Mouse (Mus musculus): ENCODE data around the gene Il34.
"Not testable (repeated sequence)": the region's sequence is repeated elsewhere in the genome, so short reads cannot be mapped to it uniquely, and the experiment has no call there.

Gene Il34

DNA sequence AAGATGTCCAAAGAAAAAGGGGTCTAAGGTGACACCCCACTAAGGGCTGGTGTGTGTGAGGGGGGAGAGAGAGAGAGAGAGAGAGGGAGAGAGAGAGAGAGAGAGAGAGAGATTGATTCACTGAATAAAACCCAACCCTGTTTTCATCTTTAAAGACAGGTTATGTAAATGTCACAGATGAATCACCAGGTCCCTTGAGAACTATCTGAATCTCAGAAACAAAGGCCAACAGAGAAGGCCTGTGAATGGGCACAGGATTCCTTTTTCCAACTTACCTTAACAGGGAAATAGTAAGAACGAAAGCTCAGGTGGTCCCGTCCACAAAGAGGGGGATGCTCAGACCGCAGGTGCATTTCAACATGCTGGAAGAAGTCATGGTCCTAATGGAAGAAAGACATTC lies 5.4 kb upstream of the Il34 start:
- DNase-seq (ENCODE audit: extremely low read depth, low read depth, low spot score), result no peak

DNA sequence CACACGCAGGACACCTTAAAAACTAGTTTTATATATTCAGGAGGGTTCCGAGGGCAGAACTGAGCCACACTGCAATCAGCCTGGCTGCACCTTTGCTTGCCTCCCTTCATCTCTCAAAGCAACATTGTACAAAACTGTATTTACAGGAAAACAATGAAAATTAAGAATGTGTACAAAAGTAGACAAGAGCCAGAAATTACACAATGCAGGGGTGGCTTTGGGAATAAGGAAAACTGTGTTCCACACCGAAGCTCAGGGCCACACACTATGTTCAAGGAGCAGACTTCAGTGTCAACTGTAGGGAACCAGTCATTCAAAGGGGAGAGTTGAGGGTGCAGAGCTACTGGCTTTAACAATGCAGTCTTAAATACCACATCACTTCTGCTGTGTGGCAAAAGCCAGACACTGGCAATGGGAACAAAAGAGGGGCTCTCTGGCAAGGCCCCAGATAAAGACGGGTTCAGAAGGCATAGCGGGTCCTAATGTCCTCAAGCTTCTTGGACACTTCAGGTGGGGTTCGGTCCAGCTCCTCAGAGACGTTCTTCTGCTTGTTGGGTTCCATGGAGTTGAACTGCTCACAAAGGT lies 4.8 kb upstream of the Il34 start:
- no peak for DNase-seq (ENCODE audit: extremely low read depth, low read depth, low spot score)

DNA sequence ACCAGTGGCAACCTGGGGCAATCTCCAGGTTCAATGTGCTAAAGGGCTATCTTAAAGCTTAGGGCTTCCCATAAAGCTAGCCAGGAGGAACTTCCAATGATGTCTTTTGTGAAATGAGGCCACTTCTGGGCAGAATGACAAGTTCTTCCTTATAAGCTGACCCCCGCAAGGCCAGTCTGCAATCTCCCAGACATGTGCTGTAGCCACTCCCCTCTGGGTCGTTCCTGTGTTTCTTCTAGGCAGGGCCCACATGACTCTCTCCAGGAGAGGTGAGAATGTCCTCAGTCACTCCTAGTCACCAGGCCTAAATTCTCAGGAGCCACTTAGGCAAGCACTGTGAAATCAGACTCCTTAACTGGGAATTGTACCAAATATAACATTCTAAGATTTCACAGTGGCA lies 4.1 kb upstream of the Il34 start:
- no peak for DNase-seq (ENCODE audit: extremely low read depth, low read depth, low spot score)

DNA sequence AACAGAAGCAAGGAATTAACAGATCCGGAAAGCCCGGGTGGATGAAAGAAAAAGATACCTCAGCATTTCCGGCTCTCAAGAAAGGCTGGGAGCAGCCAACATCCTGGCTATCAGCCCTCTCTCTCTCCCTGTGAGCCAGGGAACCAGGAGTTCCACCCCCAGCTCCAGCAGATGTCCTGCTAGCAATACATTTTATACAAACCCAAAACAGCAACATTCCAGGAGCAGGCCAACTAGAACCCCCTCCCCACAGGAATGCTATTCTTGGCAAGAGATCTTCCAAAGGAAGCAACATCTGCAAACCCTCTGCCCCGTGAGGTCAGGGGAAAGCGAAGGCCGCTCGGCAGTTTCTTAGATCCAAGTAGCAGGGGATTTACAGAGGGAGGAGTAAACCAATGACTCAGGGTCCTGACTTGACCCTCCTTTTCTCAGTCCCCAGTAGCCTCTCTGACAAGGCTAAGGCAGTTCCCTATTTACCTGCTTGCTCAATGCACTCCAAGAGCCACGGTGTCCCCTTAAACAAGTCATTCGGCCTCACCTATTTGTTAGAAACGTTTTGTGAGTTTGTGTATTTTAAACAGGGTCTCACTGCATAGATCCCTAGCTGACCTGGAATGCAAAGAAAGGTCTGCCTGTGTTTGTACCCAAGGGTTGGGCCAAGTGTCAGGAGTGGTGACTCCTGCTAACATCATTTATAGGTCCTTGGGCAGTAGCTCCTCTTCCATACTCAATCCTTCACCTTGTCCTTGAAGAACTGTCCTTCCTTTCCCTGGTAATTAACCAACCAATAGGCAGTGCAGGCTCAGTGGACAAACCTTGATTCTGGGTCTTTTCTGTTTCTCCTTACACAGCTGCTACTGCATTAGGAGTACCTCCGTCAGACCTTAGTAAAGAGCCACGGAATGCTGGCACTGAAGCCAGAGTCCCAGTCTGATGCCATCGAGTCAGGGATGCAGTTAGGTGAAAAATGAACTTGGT lies 3.1 kb upstream of the Il34 start:
- no peak for DNase-seq (ENCODE audit: extremely low read depth, low read depth, low spot score)

DNA sequence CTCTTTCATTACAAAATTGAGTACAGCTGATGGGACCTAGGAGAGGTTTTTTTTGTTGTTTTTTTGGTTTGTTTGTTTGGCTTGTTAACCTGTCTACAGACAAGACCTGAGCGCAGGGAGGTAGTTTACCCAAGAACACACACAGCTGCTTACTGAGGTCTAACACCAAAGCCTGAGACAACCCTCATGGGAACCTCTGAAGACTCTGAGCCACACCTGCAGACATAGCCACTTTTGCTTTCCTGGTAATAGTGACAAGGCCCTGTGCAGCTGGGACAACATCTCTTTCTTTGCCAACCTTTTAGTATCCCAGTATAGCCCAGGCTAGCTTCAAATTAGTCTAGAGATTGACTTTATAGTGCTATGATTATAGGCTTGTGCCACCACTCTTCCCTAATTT lies 422 bp upstream of the Il34 start:
- no peak for DNase-seq (ENCODE audit: extremely low read depth, low read depth, low spot score)

DNA sequence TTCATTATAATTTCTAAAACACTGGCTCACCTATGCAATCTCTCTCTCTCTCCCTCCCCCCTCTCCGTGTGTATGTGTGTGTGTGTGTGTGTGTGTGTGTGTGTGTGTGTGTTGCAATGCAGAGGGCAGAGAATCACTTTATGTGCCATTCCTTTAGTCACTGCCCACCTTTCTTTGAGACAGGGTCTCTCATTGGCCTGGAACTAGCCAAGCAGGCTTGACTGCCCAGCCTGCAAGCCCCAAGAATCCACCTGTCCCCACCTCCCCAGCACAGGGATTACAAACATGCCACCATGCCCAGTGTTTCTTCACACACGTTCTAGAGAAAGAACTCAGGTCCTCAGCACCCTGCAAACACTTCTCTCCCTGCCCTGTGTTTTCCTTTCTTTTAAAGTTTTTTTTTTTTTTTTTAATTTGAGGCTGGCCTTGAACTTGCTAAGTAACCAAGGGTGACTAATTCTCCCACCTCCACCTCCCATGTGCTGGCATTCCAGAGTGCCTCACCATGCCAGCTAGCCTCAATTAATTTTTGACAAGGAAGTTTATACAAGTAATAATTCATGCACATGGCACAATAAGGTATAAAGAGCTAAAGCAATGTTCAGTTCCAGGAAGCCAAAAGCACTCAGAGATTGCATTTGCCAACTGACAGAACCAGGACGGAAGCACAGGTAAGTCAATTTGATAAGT lies 754 bp downstream of the Il34 start:
- DNase-seq (ENCODE audit: extremely low read depth, low read depth, low spot score), result peak; percentile 70

DNA sequence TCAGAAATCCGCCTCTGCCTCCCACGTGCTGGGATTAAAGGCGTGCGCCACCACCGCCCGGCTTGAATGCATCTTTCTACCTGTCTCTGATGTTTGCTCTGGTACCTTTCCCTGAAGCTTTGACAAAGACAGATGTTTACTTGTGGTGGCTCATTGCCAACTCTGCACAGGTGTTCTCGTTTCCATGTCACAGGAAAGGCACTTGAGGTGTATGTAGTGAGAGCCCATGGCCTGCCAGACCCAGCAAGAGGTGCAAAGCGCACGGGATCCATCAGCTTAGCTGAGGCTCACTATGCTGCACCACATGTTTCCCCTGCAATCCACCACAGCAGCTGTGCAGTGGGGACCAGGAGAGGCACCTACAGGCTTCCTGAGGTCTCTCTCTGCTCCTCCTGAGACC lies 1.9 kb downstream of the Il34 start:
- DNase-seq (ENCODE audit: extremely low read depth, low read depth, low spot score), result no peak

DNA sequence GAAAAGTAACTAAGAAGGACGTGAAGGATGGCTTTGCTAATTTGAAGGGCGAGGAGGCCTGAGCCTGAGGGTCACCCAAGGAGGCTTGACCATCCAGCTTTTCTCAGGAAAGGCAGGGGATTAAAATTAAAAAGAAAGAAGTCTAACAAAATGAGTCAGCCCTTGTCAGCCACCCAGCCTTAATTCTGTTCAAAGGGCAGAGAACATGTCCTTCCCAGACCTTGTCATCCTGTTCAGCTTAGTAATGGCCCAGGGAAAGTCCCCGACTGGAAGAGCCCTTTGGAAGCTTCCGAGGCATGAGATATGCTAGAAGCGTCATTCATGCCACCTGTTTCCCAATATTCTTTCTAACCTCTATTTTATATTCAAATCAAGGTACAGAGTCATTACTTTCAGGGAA lies 2.7 kb downstream of the Il34 start:
- DNase-seq (ENCODE audit: extremely low read depth, low read depth, low spot score), result no peak

DNA sequence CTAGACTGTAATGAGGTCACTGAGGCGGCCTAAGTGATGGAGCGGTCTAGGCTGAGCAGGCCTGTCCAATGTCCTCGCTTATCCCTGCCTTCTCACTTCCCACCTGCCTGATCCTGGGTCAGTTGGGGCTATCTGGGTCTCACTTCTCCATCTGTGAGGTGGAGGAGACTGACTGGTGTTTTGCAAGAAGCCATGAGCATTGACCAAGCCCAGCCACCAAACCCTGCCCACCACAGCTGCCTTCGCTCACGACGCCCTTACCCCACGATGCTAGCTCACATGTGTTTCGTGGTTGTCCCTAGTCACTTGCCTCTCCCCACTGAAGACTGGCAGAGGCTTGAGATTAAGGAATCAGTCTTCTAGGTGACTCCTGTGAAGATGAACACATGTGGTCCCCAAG lies 8.6 kb downstream of the Il34 start:
- DNase-seq (ENCODE audit: extremely low read depth, low read depth, low spot score), result no peak

DNA sequence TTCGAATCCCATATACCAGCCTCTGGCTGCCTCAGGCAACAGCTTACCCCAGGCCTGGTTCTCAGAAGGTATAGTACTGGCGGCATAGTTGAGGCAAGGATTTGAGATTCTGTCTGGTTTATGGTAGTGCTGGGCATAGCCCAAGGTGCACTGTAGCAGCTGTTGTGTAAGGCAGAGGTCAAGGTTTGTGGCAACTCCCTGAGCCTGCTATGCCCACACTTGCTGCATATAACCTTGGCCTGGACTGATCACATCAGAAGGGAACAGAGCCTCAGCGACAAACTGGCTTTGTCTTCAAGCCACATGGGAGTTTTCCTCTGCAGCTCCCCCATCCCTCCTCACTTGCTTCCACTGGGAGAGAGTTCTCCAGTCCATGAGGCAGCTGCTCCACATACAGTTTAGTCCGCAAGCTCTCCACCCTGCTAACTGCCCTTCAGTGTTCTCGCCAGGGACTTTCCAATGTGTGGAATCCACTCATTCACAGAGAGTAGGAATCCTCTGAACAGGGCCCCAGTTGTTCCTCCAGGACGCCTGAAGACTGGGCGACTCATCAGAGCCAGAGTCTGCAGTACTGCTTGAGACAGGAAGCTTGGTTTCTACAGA lies 11.3 kb downstream of the Il34 start:
- no peak for DNase-seq (ENCODE audit: extremely low read depth, low read depth, low spot score)

DNA sequence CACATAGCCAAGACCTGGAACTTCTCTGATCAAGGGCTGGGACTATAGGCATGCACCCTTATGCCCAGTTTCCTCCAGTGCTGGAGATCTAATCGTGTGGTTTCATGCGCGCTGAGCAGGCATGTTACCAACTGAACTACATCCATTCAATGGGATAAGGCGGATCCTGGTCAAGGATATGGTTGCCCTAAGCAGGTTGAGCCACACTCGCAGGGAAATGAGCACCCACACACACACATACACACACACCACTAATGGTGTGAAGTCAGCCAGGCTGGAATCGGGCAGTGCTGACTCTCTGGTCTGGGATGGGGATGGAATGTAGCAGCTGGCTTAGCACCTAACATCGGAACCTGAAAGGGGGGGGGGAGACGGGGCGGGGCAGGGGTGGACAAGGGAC lies 11.8 kb downstream of the Il34 start:
- no peak for DNase-seq (ENCODE audit: extremely low read depth, low read depth, low spot score)

DNA sequence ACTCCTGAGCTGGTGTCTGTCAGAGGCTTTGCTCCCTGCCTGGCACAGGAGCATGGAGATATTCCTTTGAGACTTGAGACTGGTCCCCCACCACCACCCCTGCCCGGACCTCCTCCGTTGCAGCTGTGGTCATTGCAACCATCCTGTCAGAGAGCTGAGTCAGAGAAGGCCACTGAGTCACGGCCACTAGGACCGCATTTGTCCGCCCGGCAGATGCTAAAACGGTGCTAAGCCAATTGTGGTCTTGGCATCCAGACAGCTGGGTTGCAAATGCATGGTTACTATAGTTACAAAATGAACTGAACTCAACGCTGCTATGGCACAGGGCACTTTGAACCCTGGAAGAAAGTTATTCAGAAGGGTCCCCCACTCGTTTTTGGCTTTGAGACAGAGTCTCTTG lies 12.2 kb downstream of the Il34 start:
- no peak for DNase-seq (ENCODE audit: extremely low read depth, low read depth, low spot score)

DNA sequence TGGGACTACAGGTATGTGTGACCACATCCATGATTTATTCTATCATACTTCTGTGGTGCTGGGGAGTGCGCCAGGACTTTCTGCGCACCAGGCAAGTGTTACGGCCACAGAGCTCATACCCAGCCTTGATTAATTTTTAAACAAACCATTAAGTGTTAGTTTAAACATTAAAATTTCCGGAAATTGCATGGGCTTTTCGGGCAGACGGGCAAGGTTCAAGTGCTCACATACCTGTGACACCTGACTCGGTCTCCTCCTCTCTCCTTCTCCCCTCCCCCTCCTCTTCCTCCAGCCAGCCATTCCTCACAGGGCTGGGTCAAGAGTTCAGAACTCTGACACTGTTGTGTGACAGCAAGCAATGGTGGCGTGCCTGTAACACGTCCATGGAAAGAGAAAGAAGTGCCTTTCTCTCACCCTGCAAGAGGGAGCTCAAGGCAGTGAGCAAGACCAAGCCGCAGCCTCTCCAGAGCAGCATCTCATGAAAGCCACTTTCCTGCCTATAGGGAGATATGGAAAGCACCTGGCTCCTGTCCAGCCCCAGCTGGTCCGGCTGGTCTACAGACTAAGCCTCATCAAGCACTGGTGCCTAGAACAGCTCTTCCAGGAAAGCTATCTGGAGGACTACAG lies 13.0 kb downstream of the Il34 start:
- DNase-seq (ENCODE audit: extremely low read depth, low read depth, low spot score), result no peak

DNA sequence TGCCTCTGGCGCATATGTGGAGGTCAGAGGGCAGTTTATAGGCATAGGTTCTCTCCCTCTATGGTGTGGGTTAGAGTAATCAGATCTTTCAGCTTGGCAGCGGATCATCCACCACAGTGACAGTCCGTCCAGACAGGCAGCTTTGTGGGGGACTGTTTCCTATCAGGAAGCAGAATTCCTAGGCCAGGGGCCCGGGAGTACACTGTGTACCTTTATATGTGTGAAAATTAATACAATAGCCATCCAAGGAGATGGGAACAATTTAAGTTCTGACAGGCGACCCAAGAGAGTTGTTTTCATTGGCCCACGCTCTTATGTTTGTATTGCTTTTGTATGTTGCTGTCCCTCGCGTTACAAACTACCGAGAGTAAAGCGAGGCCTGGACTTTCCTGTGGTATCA lies 14.6 kb downstream of the Il34 start:
- no peak for DNase-seq (ENCODE audit: extremely low read depth, low read depth, low spot score)

DNA sequence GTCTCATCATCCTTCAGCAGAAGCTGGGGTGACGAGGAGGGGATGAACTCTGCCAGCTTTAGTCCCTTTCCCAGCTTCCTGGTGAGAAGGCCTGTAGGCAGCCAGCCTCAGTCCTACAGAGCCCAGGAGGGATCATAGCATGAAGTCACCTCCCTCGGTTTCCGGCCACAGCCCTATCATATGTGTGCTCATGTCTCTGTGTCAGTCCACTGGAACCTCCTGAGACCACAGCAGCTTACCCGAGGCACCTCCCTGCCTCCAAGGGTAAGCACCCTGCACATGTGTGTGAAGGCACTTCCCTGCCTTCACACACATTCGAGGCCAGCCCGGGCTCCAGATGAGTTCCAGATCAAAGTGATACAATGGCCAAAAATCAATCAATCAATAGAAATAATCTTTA lies 15.5 kb downstream of the Il34 start:
- no peak for DNase-seq (ENCODE audit: extremely low read depth, low read depth, low spot score)

DNA sequence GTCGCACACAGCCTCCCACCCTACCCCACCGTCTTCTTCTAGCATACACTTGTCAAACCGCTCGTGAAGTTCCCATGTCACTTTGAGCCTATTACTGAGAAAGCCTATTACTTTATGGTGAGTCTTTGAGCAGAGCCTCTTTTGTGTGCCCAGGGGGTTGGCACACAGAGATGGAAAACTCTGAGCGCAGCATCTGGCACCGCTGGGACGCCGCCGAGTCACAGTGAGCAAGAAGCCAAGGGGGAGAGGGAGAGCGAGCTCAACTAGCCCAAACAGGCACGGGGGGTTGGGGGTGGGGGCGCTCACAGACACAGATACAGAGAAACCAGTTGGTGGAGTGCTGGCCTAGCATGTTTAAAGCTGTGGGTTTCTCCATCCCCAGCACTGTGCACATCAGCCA lies 16.2 kb downstream of the Il34 start:
- DNase-seq (ENCODE audit: extremely low read depth, low read depth, low spot score), result no peak

DNA sequence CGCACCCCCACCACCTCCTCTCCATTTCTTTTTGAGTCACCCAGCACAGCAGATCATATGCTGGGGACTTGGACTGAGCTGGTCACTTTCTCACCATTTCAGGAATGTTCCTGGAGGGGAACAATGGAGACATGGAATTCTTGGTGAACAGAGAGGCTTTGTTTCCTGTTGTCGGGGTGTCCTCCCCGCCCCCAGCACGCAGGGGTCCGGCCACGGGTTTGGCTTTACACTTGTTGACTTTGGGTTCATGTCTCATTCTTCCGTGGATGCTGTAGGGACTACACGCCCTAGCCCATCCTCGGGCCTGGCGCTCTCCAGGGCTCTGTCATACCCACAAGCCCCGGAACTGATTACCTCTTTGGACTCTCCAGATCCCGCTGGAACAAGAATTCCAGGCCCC lies 16.7 kb downstream of the Il34 start:
- no peak for DNase-seq (ENCODE audit: extremely low read depth, low read depth, low spot score)

DNA sequence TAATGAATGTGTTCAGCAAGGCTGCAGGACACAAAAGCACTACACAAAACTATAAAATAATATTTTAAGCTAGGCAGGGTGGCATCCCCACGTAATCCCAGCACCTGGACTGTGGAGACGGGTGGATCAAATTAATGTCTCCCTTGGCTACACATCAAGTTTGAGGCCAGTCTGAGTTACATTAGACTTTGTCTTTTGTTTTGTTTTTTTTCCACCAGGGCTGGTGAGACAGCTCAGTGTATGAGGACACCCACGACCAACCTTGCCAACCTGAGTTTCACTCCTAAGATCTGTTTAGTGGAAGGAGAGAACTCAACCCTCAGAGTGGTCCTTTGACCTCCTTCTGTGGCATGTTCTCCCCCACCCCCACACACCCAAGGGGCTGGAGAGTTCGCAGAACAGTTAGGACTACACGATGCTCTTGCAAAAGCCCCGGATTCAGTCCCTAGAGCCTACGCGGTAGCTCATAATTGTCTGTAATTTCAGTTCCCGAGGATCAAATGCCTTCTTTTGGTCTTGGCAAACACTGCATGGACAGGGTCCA lies 18.2 kb downstream of the Il34 start:
- peak; percentile 82 for DNase-seq (ENCODE audit: extremely low read depth, low read depth, low spot score)

DNA sequence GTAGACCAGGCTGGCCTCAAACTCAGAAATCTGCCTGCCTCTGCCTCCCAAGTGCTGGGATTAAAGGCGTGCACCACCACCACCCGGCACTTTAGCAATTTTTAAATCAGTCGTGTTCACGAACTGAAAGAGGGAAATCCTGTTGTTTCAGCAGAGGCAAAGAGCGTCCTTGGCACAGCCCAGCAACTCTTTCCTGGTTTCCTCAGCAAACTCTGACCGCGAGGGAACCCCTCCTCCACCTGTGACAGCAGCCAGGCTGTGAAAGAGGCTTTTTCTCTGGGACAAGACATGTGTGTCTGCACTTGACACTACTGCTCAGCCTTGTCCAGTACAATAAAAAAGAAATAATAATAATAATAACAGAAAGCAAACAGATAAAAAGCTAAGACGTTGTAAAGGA lies 18.8 kb downstream of the Il34 start:
- no peak for DNase-seq (ENCODE audit: extremely low read depth, low read depth, low spot score)

DNA sequence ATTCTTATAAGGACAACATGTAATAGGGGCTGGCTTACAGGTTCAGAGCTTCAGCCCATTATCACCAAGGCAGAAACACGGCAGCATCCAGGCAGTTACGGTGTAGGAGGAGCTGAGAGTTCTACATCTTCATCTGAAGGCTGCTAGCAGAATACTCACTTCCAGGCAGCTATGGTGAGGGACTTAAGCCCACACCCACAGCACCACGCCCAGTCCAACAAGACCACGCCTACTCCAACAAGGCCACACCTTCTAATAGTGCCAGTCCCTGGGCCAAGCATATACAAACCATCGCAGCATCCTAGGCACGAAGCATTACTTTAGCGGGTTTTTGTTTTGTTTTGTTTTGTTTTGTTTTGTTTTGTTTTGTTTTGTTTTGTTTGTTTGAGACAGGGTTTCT lies 19.2 kb downstream of the Il34 start:
- not testable (repeated sequence) for DNase-seq (ENCODE audit: extremely low read depth, low read depth, low spot score)

DNA sequence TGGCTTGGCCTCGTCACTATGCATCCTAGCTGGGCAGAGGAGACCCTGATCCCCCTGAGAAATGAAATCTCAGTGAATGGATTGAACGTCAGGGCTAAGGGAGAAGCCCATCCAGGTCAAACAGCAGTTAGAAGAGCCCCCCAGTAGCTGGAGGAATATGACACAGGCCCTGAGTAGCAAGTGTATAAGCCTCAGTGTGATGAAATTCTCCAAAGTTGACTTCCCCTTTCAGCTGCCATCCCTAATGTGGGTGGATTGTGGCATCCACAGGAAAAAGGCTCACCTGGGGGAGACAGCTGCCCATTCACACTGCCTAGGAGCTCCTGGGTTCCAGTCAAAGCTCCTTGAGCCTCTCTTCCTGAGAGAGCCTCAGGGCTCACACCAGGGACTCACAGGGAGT lies 20.4 kb downstream of the Il34 start:
- no peak for DNase-seq (ENCODE audit: extremely low read depth, low read depth, low spot score)

Measured in fat pad, adult 2 months (tissue).